Mouse (Mus musculus) liver, postnatal 0 days (tissue): ENCODE measurements around the gene Sod3. TPM values are rescaled to one million over a fixed set of nuclear protein-coding genes. Genes with fewer than 3 reads are reported as not detected.

Experiments used
- ATAC-seq: fragments of 200-750 bp; cut with Nextera tagmentation; 2 replicates; pipeline ENCODE4 v1.8.0; 2017; ENCODE audit warnings: mild to moderate bottlenecking, moderate library complexity
- DNase-seq: peaks from one replicate; pipeline ENCODE4 v3.0.0-alpha.2; 2016
- H3K27ac ChIP-seq: fragments of 300-500 bp; sonication (generic); 2 replicates; pipeline ENCODE4 v1.5.1; 2014; ENCODE audit warnings: antibody characterized with exemption, moderate library complexity, mild to moderate bottlenecking, low read depth
- H3K27me3 ChIP-seq: fragments of 300-500 bp; sonication (generic); 2 replicates; pipeline ENCODE4 v1.6.1; 2014; ENCODE audit warnings: low read length, control low read depth, mixed read lengths; ENCODE audit not compliant: insufficient read depth
- H3K36me3 ChIP-seq: fragments of 300-500 bp; sonication (generic); replicated peaks from 2 replicates; pipeline ENCODE4 v1.6.1; 2014; ENCODE audit warnings: mild to moderate bottlenecking, control low read depth, low read length, moderate library complexity, mixed read lengths; ENCODE audit not compliant: insufficient read depth
- H3K4me1 ChIP-seq: fragments of 300-500 bp; sonication (generic); 2 replicates; pipeline ENCODE4 v1.6.1; 2014; ENCODE audit warnings: antibody characterized with exemption, mild to moderate bottlenecking, control low read depth; ENCODE audit not compliant: insufficient read depth
- H3K4me2 ChIP-seq: fragments of 300-500 bp; sonication (generic); 2 replicates; pipeline ENCODE4 v1.6.1; 2014; ENCODE audit warnings: low read depth, mild to moderate bottlenecking, low read length, moderate library complexity, mixed read lengths
- H3K4me3 ChIP-seq: fragments of 300-500 bp; sonication (generic); 2 replicates; pipeline ENCODE4 v1.5.1; 2014; ENCODE audit warnings: low read depth, low read length
- H3K9ac ChIP-seq: fragments of 300-500 bp; sonication (generic); replicated peaks from 2 replicates; pipeline ENCODE4 v1.6.1; 2014; ENCODE audit warnings: mild to moderate bottlenecking, moderate library complexity
- H3K9me3 ChIP-seq: fragments of 300-500 bp; sonication (generic); 2 replicates; pipeline ENCODE4 v1.6.1; 2016; ENCODE audit warnings: mild to moderate bottlenecking, control low read depth, low read length, mixed read lengths
- CTCF ChIP-seq: sonication (generic); IDR thresholded peaks from 2 replicates; pipeline ENCODE4 v1.5.1; 2016; ENCODE audit warnings: antibody characterized with exemption, low read depth
- EP300 ChIP-seq: IDR thresholded peaks from 2 replicates; pipeline ENCODE4 v1.6.1; 2016; ENCODE audit warnings: antibody characterized with exemption, low read depth, mild to moderate bottlenecking
- WGBS: fragments of 180-500 bp; shearing (Covaris S2); extraction: QIAGEN DNeasy Blood & Tissue Kit; methylation state at CpG from one replicate; pipeline ENCODE4 v1.1.7; 2014; ENCODE audit not compliant: insufficient replicate concordance; 5-methylcytosine and 5-hydroxymethylcytosine counted together
- polyA plus RNA-seq: library from polyadenylated mRNA; unstranded; fragments of >200 nt; fragmentation: Nextera tagmentation; extraction: Ambion mirVana; gene quantifications from 2 replicates; pipeline ENCODE4 v1.2.1, GENCODE M21; 2015

Gene Sod3
- polyA plus RNA-seq, result 19.5 and 23.0 TPM in 2 replicates

- Histone ChIP-seq H3K36me3 (no peaks in the 10 kb centered on the region), H3K27ac (0 out of 2 replicates have a peak within 1 kb of the TSS, but pooled peaks have one; percentile 22), H3K27me3 (0 out of 2 replicates have a peak, but pooled peaks cover 3% of the 10 kb centered on the region), H3K4me3 (peak within 1 kb of the TSS; percentile 10; the same call in 1 of the 2 replicates), H3K4me2 (no peak within 1 kb of the TSS), H3K4me1 (no peaks in the 10 kb centered on the region), H3K9me3 (no peaks in the 10 kb centered on the region), H3K9ac (no peak within 1 kb of the TSS)
- DNase-seq (peak; percentile 24), ATAC-seq (no peak)
- TF ChIP-seq EP300 (no peak), CTCF (no peak)
- WGBS, result 36% methylated on average over 11 of the region's 11 CpGs
Measured at GRCm38 (mm10) chr5:52363468-52364150, at the start of gene Sod3. Gene Sod3, plus strand, starts transcription at chr5:52363791.

DNA sequence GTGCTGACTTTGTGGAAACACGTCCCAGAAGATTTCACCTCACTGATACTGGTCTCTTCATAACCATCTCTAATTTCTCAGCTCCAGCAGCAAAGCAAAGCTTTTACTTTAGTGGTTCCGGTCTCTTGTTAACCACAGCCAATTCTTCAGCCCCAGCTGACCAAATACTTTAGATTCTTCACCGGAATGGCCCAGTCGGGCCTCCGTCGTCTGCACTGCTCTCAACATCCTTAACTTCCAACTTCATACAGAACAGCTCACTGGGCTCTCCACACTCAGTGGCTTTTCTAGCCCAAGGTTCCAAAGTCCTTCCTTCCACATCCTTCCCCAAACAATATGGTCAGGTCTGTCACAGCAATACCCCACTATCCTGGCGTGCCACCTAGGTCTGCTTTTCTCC is 46.7 kb upstream of the Sod3 start:
- Histone ChIP-seq H3K4me1 (no peaks in the 10 kb centered on the region), H3K27ac (no peak overlapping the region), H3K4me3 (no peak overlapping the region), H3K9ac (no peak overlapping the region), H3K9me3 (no peaks in the 10 kb centered on the region), H3K27me3 (no peaks in the 10 kb centered on the region), H3K4me2 (no peak overlapping the region), H3K36me3 (no peaks in the 10 kb centered on the region)
- no peak for ATAC-seq
- no peak for DNase-seq
- TF ChIP-seq EP300 (no peak), CTCF (no peak)
- 67% methylated on average over 7 of the region's 7 CpGs for WGBS

DNA sequence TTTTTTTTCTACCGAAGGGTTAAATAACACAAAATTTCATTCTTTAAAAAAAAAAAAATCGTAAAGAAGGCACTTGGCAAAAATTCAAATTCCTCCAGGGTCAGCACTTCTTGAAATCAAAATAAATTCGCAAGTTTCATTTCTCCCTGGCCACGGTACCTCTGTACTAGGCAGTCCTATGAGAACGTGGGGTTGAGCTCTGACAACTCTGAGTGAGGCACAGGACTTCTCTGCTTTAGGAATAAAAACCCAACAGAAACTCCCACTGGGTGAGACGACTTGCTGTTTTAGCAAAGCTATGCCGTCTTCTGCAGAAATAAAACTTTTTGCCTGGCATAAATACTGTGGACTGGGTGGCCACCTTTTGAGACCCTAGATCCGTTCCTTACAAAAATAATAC is 44.1 kb upstream of the Sod3 start:
- 54% methylated on average over 8 of the region's 8 CpGs for WGBS
- TF ChIP-seq EP300 (no peak), CTCF (no peak)
- Histone ChIP-seq H3K4me3 (no peak overlapping the region), H3K27me3 (no peaks in the 10 kb centered on the region), H3K4me2 (no peak overlapping the region), H3K4me1 (no peaks in the 10 kb centered on the region), H3K9ac (no peak overlapping the region), H3K27ac (no peak overlapping the region), H3K9me3 (no peaks in the 10 kb centered on the region), H3K36me3 (no peaks in the 10 kb centered on the region)
- ATAC-seq (no peak), DNase-seq (no peak)

DNA sequence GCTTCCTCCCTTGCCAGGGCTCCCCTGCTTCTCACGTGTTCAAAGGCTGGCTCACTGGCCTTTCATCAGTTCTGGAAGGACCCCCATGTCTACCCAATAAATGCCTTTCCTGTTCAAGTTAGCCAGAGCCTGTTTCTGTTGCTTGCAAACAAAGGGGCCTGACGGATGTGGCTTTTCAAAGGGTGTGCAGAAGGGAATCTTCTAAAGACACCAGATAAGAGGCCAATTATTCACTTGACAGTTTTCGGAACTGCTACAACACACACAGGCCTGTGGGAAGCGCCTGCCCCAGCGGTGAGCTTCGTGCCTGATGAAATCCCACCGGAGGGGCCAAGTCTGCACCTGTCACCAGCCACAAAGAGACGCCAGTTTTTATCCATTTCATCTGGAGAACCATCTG is 31.5 kb upstream of the Sod3 start:
- Histone ChIP-seq H3K4me3 (no peak overlapping the region), H3K4me2 (no peak overlapping the region), H3K4me1 (no peaks in the 10 kb centered on the region), H3K27me3 (no peaks in the 10 kb centered on the region), H3K27ac (no peak overlapping the region), H3K9me3 (no peaks in the 10 kb centered on the region), H3K9ac (no peak overlapping the region), H3K36me3 (no peaks in the 10 kb centered on the region)
- DNase-seq (no peak), ATAC-seq (no peak)
- no peak for TF ChIP-seq EP300
- TF ChIP-seq CTCF, result no peak
- 42% methylated on average over 8 of the region's 8 CpGs for WGBS

- Histone ChIP-seq H3K27ac (no peak overlapping the region), H3K9ac (no peak overlapping the region), H3K9me3 (no peaks in the 10 kb centered on the region), H3K36me3 (no peaks in the 10 kb centered on the region), H3K4me3 (no peak overlapping the region), H3K4me1 (no peaks in the 10 kb centered on the region), H3K4me2 (no peak overlapping the region), H3K27me3 (no peaks in the 10 kb centered on the region)
- WGBS, result 51% methylated on average over 3 of the region's 3 CpGs
- peak; percentile 64 for ATAC-seq
- TF ChIP-seq EP300, result no peak
- TF ChIP-seq CTCF, result no peak
- DNase-seq, result peak; percentile 66
Measured at GRCm38 (mm10) chr5:52335590-52335989, 28.0 kb upstream of the Sod3 start.

GRCm38 (mm10) chr5:52339134-52339533 is 24.5 kb upstream of the Sod3 start:
- no peaks in the 10 kb centered on the region for H3K27me3 ChIP-seq
- DNase-seq (no peak), ATAC-seq (no peak)
- H3K4me1 ChIP-seq, result no peaks in the 10 kb centered on the region
- TF ChIP-seq EP300 (no peak), CTCF (no peak)
- no peak overlapping the region for H3K9ac ChIP-seq
- no peaks in the 10 kb centered on the region for H3K9me3 ChIP-seq
- 81% methylated on average over 2 of the region's 2 CpGs for WGBS
- H3K4me3 ChIP-seq, result no peak overlapping the region
- H3K4me2 ChIP-seq, result no peak overlapping the region
- H3K36me3 ChIP-seq, result no peaks in the 10 kb centered on the region
- no peak overlapping the region for H3K27ac ChIP-seq
